Comparison of ENCODE assay signal across 9 mouse cellular contexts in genomic region chr7:75366285-75366882, GRCm38 (mm10). TPM values are rescaled to one million over a fixed set of nuclear protein-coding genes. Genes with fewer than 3 reads are reported as not detected.
A peak's percentile ranks its signal among the peaks of the same experiment; 100 is the strongest.
DNase-seq lines count a peak whose midpoint lies in the region; ATAC-seq and TF ChIP-seq lines count a peak whose summit lies in the region.
"Had no signal": no experiment of that assay in that cellular context is flagged by ENCODE, and none has a peak within 500 bp of the region (broad histone marks: within the 10 kb centered on the region; RNA-seq: fewer than 3 reads in every experiment).

No protein-coding gene starts in this region.

- H3K4me1 ChIP-seq in CH12.LX (ENCODE audit: control insufficient read depth in 1 of 2, insufficient read depth in 2 of 2), result peaks cover 5 to 21% of the 10 kb centered on the region in 2 experiments; a peak in 3 of 4 replicates
- H3K4me1 ChIP-seq in forebrain, embryonic 12.5 days, result no peaks in the 10 kb centered on the region
- H3K4me1 ChIP-seq in heart, postnatal 0 days (ENCODE audit: control insufficient read depth, insufficient read depth), result no peaks in the 10 kb centered on the region
- no peaks in the 10 kb centered on the region for H3K4me1 ChIP-seq in lung, embryonic 14.5 days (ENCODE audit: insufficient read depth)

- H3K27ac ChIP-seq in CH12.LX (ENCODE audit: insufficient read depth, low read depth), result no peak overlapping the region
- no peak overlapping the region for H3K27ac ChIP-seq in forebrain, embryonic 12.5 days
- H3K27ac ChIP-seq in heart, postnatal 0 days (ENCODE audit: low read depth), result no peak overlapping the region
- H3K27ac ChIP-seq in lung, embryonic 14.5 days (ENCODE audit: low read depth), result no peak overlapping the region
- H3K27ac ChIP-seq: embryonic facial prominence, embryonic 13.5 days had no signal

- peak; percentile 81 to 98 for TF ChIP-seq CTCF in CH12.LX (conservative IDR thresholded peaks at IDR 0.05 in 1 of 2, IDR thresholded peaks at IDR 0.05 in 1 of 2; ENCODE audit: low read depth in 2 of 2, low read length in 2 of 2)
- peak; percentile 97 for TF ChIP-seq CTCF in heart, postnatal 0 days (IDR thresholded peaks at IDR 0.05; ENCODE audit: low read depth)
- peak; percentile 98 for TF ChIP-seq CTCF in lung, embryonic 14.5 days (IDR thresholded peaks at IDR 0.05; ENCODE audit: low read depth)

- 7% methylated on average over 8 of the region's 8 CpGs for WGBS in forebrain, embryonic 12.5 days
- 4% methylated on average over 8 of the region's 8 CpGs for WGBS in heart, postnatal 0 days
- 5% methylated on average over 8 of the region's 8 CpGs for WGBS in lung, embryonic 14.5 days

- no peaks in the 10 kb centered on the region for H3K9me3 ChIP-seq in CH12.LX (replicated peaks; ENCODE audit: low read length)
- no peaks in the 10 kb centered on the region for H3K9me3 ChIP-seq in forebrain, embryonic 12.5 days
- no peaks in the 10 kb centered on the region for H3K9me3 ChIP-seq in heart, postnatal 0 days (replicated peaks; ENCODE audit: control insufficient read depth, low read length)
- H3K9me3 ChIP-seq in lung, embryonic 14.5 days (ENCODE audit: low read depth, low read length), result no peaks in the 10 kb centered on the region
- H3K9me3 ChIP-seq: embryonic facial prominence, embryonic 13.5 days had no signal

- no peaks in the 10 kb centered on the region for H3K36me3 ChIP-seq in CH12.LX (replicated peaks in 1 of 2; ENCODE audit: control insufficient read depth in 1 of 2, insufficient read depth in 1 of 2, low read length in 1 of 2)
- no peaks in the 10 kb centered on the region for H3K36me3 ChIP-seq in forebrain, embryonic 12.5 days (replicated peaks)
- no peaks in the 10 kb centered on the region for H3K36me3 ChIP-seq in heart, postnatal 0 days (replicated peaks; ENCODE audit: control insufficient read depth, insufficient read depth, low read length)
- H3K36me3 ChIP-seq in lung, embryonic 14.5 days (ENCODE audit: insufficient read depth), result no peaks in the 10 kb centered on the region
- H3K36me3 ChIP-seq: embryonic facial prominence, embryonic 13.5 days had no signal

- TF ChIP-seq EP300 in CH12.LX (IDR thresholded peaks at IDR 0.05; ENCODE audit: low read length), result no peak
- TF ChIP-seq EP300 in heart, postnatal 0 days (IDR thresholded peaks at IDR 0.05; ENCODE audit: low read depth), result no peak

- no peak overlapping the region for H3K4me3 ChIP-seq in CH12.LX (replicated peaks in 1 of 3; ENCODE audit: low read depth in 2 of 3, low read length in 2 of 3, poor library complexity in 1 of 3)
- no peak overlapping the region for H3K4me3 ChIP-seq in forebrain, embryonic 12.5 days (replicated peaks)
- no peak overlapping the region for H3K4me3 ChIP-seq in heart, postnatal 0 days (ENCODE audit: low read depth, low read length)
- H3K4me3 ChIP-seq in lung, embryonic 14.5 days (ENCODE audit: low read depth, low read length), result no peak overlapping the region
- H3K4me3 ChIP-seq: embryonic facial prominence, embryonic 13.5 days had no signal

- dilution Hi-C loops in CH12.LX (cut with MboI; ENCODE audit: extremely low pct_ligation_motif_present, extremely low pct_unique_long_range_greater_than_20kb, low sequenced_read_pairs), result no loop called here

- ATAC-seq in forebrain, embryonic 12.5 days (ENCODE audit: low FRiP score), result 0 out of 2 replicates have a peak, but pooled peaks have one; percentile 60
- 0 out of 2 replicates have a peak, but pooled peaks have one; percentile 24 for ATAC-seq in heart, postnatal 0 days (ENCODE audit: insufficient read depth, low read depth)
- ATAC-seq in lung, embryonic 14.5 days (ENCODE audit: insufficient read depth), result peak; percentile 49; the same call in 1 of the 2 replicates
- ATAC-seq in neutrophil, adult 5-6 weeks (ENCODE audit: extremely low read depth, insufficient number of reproducible peaks, low FRiP score, poor library complexity, severe bottlenecking), result peak; percentile 74

- H3K79me2 ChIP-seq in CH12.LX (replicated peaks; ENCODE audit: control insufficient read depth, extremely low read depth, insufficient read depth, poor library complexity, severe bottlenecking), result no peaks in the 10 kb centered on the region

- H3K4me2 ChIP-seq in CH12.LX (ENCODE audit: insufficient read depth, low read depth, poor library complexity, severe bottlenecking), result no peak overlapping the region
- H3K4me2 ChIP-seq in forebrain, embryonic 12.5 days, result no peak overlapping the region
- H3K4me2 ChIP-seq in heart, postnatal 0 days (ENCODE audit: low read depth, low read length), result no peak overlapping the region
- no peak overlapping the region for H3K4me2 ChIP-seq in lung, embryonic 14.5 days
- H3K4me2 ChIP-seq: embryonic facial prominence, embryonic 13.5 days had no signal

- in situ Hi-C loops in CH12.LX (cut with MboI; ENCODE audit: low pct_ligation_motif_present, low pct_unique_long_range_greater_than_20kb, low sequenced_read_pairs), result loop anchor here (5.0 kb wide), 1 partner anchor 229 kb away; no protein-coding TSS in a partner anchor

- no peaks in the 10 kb centered on the region for H3K27me3 ChIP-seq in CH12.LX (replicated peaks)
- no peaks in the 10 kb centered on the region for H3K27me3 ChIP-seq in forebrain, embryonic 12.5 days
- H3K27me3 ChIP-seq in heart, postnatal 0 days (ENCODE audit: control insufficient read depth, insufficient read depth, low read length), result no peaks in the 10 kb centered on the region
- H3K27me3 ChIP-seq in lung, embryonic 14.5 days (ENCODE audit: insufficient read depth, low read length), result no peaks in the 10 kb centered on the region
- H3K27me3 ChIP-seq: embryonic facial prominence, embryonic 13.5 days had no signal

- no peak for TF ChIP-seq POLR2A in CH12.LX (IDR thresholded peaks at IDR 0.05; ENCODE audit: low read depth, low read length)

- TF ChIP-seq RAD21 in CH12.LX (IDR thresholded peaks at IDR 0.05; ENCODE audit: low read depth, low read length), result no peak; the same call in none of the 2 replicates

- H3K9ac ChIP-seq in CH12.LX (ENCODE audit: insufficient read depth, low read depth), result no peak overlapping the region
- H3K9ac ChIP-seq in forebrain, embryonic 12.5 days, result no peak overlapping the region
- no peak overlapping the region for H3K9ac ChIP-seq in heart, postnatal 0 days (replicated peaks; ENCODE audit: low read depth, low read length)
- H3K9ac ChIP-seq in lung, embryonic 14.5 days, result no peak overlapping the region
- H3K9ac ChIP-seq: embryonic facial prominence, embryonic 13.5 days had no signal

- DNase-seq in CH12.LX (ENCODE audit: extremely low read depth), result peak; percentile 74
- DNase-seq in brain, embryonic 18.5 days (ENCODE audit: low read depth, low spot score), result peak; percentile 60
- DNase-seq in heart, postnatal 0 days (ENCODE audit: low spot score), result peak; percentile 52
- peak; percentile 90 for DNase-seq in layer of hippocampus, adult 11-12 months (ENCODE audit: low spot score)
- DNase-seq in lung, embryonic 14.5 days, result peak; percentile 92
- peak; percentile 27 for DNase-seq in testis, postnatal 14 days (ENCODE audit: low spot score)

TF ChIP-seq in CH12.LX, 34 proteins besides CTCF, POLR2A, EP300 and RAD21:
- TF ChIP-seq CHD1 (IDR thresholded peaks at IDR 0.05; ENCODE audit: low read depth, low read length) (no peak), ETS1 (conservative IDR thresholded peaks at IDR 0.05; ENCODE audit: low read depth, low read length) (no peak), ZC3H11A (IDR thresholded peaks at IDR 0.05; ENCODE audit: low read depth, low read length) (peak; percentile 93), ZMIZ1 (IDR thresholded peaks at IDR 0.05; ENCODE audit: low read depth, low read length) (no peak), KAT2A (IDR thresholded peaks at IDR 0.05; ENCODE audit: insufficient replicate concordance, low read length) (no peak), IRF4 (IDR thresholded peaks at IDR 0.05; ENCODE audit: low read depth, low read length) (no peak; the same call in 1 of the 2 replicates), ZNF384 (IDR thresholded peaks at IDR 0.05; ENCODE audit: low read depth, low read length) (no peak), SMC3 (IDR thresholded peaks at IDR 0.05; ENCODE audit: low read depth, low read length) (peak; percentile 99), NELFE (IDR thresholded peaks at IDR 0.05; ENCODE audit: low read depth, low read length) (0 out of 2 replicates have a peak, but pooled peaks have one; percentile 6)

RNA-seq across cellular contexts. Expression of gene Sv2b, which starts 57.3 kb away (rescaled TPM):
- total RNA-seq in CH12.LX (2012; rRNA removed) (not detected in 2 replicates), CH12.LX (2014; rRNA removed) (not detected in 2 replicates)
- 0.04 TPM in 1 of 2 replicates, not detected in the other for polyA plus RNA-seq in CH12.LX (2012; ENCODE audit: insufficient read length, low read depth)
- 4.6 TPM in 2 replicates for polyA plus RNA-seq in forebrain, embryonic 12.5 days (2016; fragmentation: Nextera tagmentation; extraction: Ambion mirVana)
- 0.73 and 2.2 TPM in 2 replicates for total RNA-seq in heart, postnatal 0 days (2014; rRNA removed; ENCODE audit: low replicate concordance)
- polyA plus RNA-seq in heart, postnatal 0 days (2015; fragmentation: Nextera tagmentation; extraction: Ambion mirVana), result 0.12 and 0.23 TPM in 2 replicates
- polyA plus RNA-seq in lung, embryonic 14.5 days (2014; fragmentation: Nextera tagmentation; extraction: Ambion mirVana), result 0.37 and 0.95 TPM in 2 replicates
- 0.47 TPM in 1 of 2 replicates, not detected in the other for total RNA-seq in neutrophil, adult 5-6 weeks (2017)

Comparison
In these comparisons a context has a peak if more than half of its experiments do, and no peak if none do; other contexts are left out.
1. DNase-seq: peak in every context shown above with its lines; median percentile 92 in lung, embryonic 14.5 days; 90 in layer of hippocampus, adult 11-12 months; 74 in CH12.LX; 60 in brain, embryonic 18.5 days; 52 in heart, postnatal 0 days; 27 in testis, postnatal 14 days.
2. ATAC-seq: peak in every context shown above with its lines; median percentile 74 in neutrophil, adult 5-6 weeks; 60 in forebrain, embryonic 12.5 days; 49 in lung, embryonic 14.5 days; 24 in heart, postnatal 0 days.